Mouse (Mus musculus): ENCODE data around the gene Def8. TPM values are rescaled to one million over a fixed set of nuclear protein-coding genes. Genes with fewer than 3 reads are reported as not detected.
"Not testable (repeated sequence)": the region's sequence is repeated elsewhere in the genome, so short reads cannot be mapped to it uniquely, and the experiment has no call there.

The Def8 gene
- polyA plus RNA-seq, 1 experiment from 2014 or later = 11.7 TPM

GRCm38 (mm10) chr8:123463651-123464050 is 40.3 kb downstream of the Def8 start:
- Histone ChIP-seq H3K9me3 (replicated peaks) (no peaks in the 10 kb centered on the region), H3K36me3 (replicated peaks) (peaks cover 20% of the 10 kb centered on the region), H3K27ac (replicated peaks) (no peak overlapping the region), H3K27me3 (no peaks in the 10 kb centered on the region), H3K4me3 (replicated peaks) (no peak overlapping the region), H3K4me2 (no peak overlapping the region), H3K4me1 (replicated peaks) (no peaks in the 10 kb centered on the region; the same call in 1 of the 2 replicates), H3K9ac (no peak overlapping the region)
- WGBS (ENCODE audit: insufficient replicate concordance) = 73% methylated on average over 4 of the region's 4 CpGs
- ATAC-seq (ENCODE audit: insufficient read depth) = no peak

- no peaks in the 10 kb centered on the region for H3K9me3 ChIP-seq (replicated peaks)
- WGBS (ENCODE audit: insufficient replicate concordance) = 49% methylated on average over 3 of the region's 3 CpGs
- no peak overlapping the region for H3K27ac ChIP-seq (replicated peaks)
- no peaks in the 10 kb centered on the region; the same call in 1 of the 2 replicates for H3K4me1 ChIP-seq (replicated peaks)
- no peak overlapping the region for H3K4me2 ChIP-seq
- ATAC-seq (ENCODE audit: insufficient read depth) = no peak
- peaks cover 7% of the 10 kb centered on the region; the same call in 1 of the 2 replicates for H3K36me3 ChIP-seq (replicated peaks)
- H3K4me3 ChIP-seq (replicated peaks) = no peak overlapping the region
- no peak overlapping the region for H3K9ac ChIP-seq
- no peaks in the 10 kb centered on the region; the same call in 1 of the 2 replicates for H3K27me3 ChIP-seq
Measured at GRCm38 (mm10) chr8:123467476-123467875, 44.1 kb downstream of the Def8 start.

- not testable (repeated sequence) for H3K36me3 ChIP-seq (replicated peaks); H3K27me3 ChIP-seq; ATAC-seq (ENCODE audit: insufficient read depth); H3K9me3 ChIP-seq (replicated peaks); H3K4me3 ChIP-seq (replicated peaks); H3K9ac ChIP-seq
- Histone ChIP-seq H3K27ac (replicated peaks) (peak overlapping the region; percentile 38; the same call in 1 of the 2 replicates), H3K4me2 (peak overlapping the region; percentile 5; the same call in 1 of the 2 replicates), H3K4me1 (replicated peaks) (peaks cover 24% of the 10 kb centered on the region)
- WGBS (ENCODE audit: insufficient replicate concordance) = 65% methylated on average over 6 of the region's 6 CpGs
Measured at GRCm38 (mm10) chr8:123472991-123473390, 49.7 kb downstream of the Def8 start.

- peaks cover 35% of the 10 kb centered on the region for H3K4me1 ChIP-seq (replicated peaks)
- 20% methylated on average over 5 of the region's 5 CpGs for WGBS (ENCODE audit: insufficient replicate concordance)
- H3K4me3 ChIP-seq (replicated peaks); H3K9ac ChIP-seq; H3K27ac ChIP-seq (replicated peaks); ATAC-seq (ENCODE audit: insufficient read depth); H3K36me3 ChIP-seq (replicated peaks); H3K9me3 ChIP-seq (replicated peaks); H3K27me3 ChIP-seq: not testable (repeated sequence)
- H3K4me2 ChIP-seq = peak overlapping the region; percentile 10; the same call in 1 of the 2 replicates
Measured at GRCm38 (mm10) chr8:123474549-123474948, 51.2 kb downstream of the Def8 start.

GRCm38 (mm10) chr8:123476911-123477736 is 53.8 kb downstream of the Def8 start:
- Histone ChIP-seq H3K4me1 (replicated peaks) (peaks cover 38% of the 10 kb centered on the region), H3K9me3 (replicated peaks) (no peaks in the 10 kb centered on the region), H3K27ac (replicated peaks) (peak overlapping the region; percentile 92), H3K4me2 (peak overlapping the region; percentile 88), H3K9ac (peak overlapping the region; percentile 81), H3K4me3 (replicated peaks) (peak overlapping the region; percentile 95), H3K36me3 (replicated peaks) (peaks cover 21% of the 10 kb centered on the region), H3K27me3 (no peaks in the 10 kb centered on the region)
- WGBS (ENCODE audit: insufficient replicate concordance) = 11% methylated on average over 34 of the region's 34 CpGs
- peak; percentile 5; the same call in 1 of the 2 replicates for ATAC-seq (ENCODE audit: insufficient read depth)

- Histone ChIP-seq H3K4me2 (peak within 1 kb of the TSS; percentile 88), H3K9me3 (replicated peaks) (no peaks in the 10 kb centered on the region), H3K4me1 (replicated peaks) (peaks cover 38% of the 10 kb centered on the region), H3K4me3 (replicated peaks) (peak within 1 kb of the TSS; percentile 95), H3K27me3 (no peaks in the 10 kb centered on the region), H3K9ac (peak within 1 kb of the TSS; percentile 81), H3K36me3 (replicated peaks) (peaks cover 27% of the 10 kb centered on the region), H3K27ac (replicated peaks) (peak within 1 kb of the TSS; percentile 92)
- peak; percentile 94 for ATAC-seq (ENCODE audit: insufficient read depth)
- under 1% methylated on average over 58 of the region's 58 CpGs for WGBS (ENCODE audit: insufficient replicate concordance)
Measured at GRCm38 (mm10) chr8:123477737-123478258, 54.5 kb downstream of the Def8 start, which contains the start of gene Afg3l1. Gene Afg3l1 (plus strand): TSS chr8:123477903.

- peak overlapping the region; percentile 92 for H3K27ac ChIP-seq (replicated peaks)
- WGBS (ENCODE audit: insufficient replicate concordance) = 30% methylated on average over 16 of the region's 16 CpGs
Measured at GRCm38 (mm10) chr8:123478456-123479218, 55.3 kb downstream of the Def8 start.

GRCm38 (mm10) chr8:123482627-123483026 is 59.3 kb downstream of the Def8 start:
- no peak for ATAC-seq (ENCODE audit: insufficient read depth)
- Histone ChIP-seq H3K4me1 (replicated peaks) (peaks cover 14% of the 10 kb centered on the region), H3K27me3 (no peaks in the 10 kb centered on the region), H3K4me2 (no peak overlapping the region), H3K27ac (replicated peaks) (no peak overlapping the region), H3K36me3 (replicated peaks) (peaks cover 71% of the 10 kb centered on the region), H3K4me3 (replicated peaks) (no peak overlapping the region), H3K9me3 (replicated peaks) (no peaks in the 10 kb centered on the region), H3K9ac (no peak overlapping the region)
- WGBS (ENCODE audit: insufficient replicate concordance) = 75% methylated on average over 7 of the region's 7 CpGs

More at GRCm38 (mm10) chr8:123478456-123479218, 55.3 kb downstream of the Def8 start:
- H3K9me3 ChIP-seq (replicated peaks) = no peaks in the 10 kb centered on the region
- H3K4me2 ChIP-seq = peak overlapping the region; percentile 88
- ATAC-seq (ENCODE audit: insufficient read depth) = no peak
- H3K9ac ChIP-seq = peak overlapping the region; percentile 81
- H3K4me3 ChIP-seq (replicated peaks) = peak overlapping the region; percentile 95
- peaks cover 36% of the 10 kb centered on the region for H3K36me3 ChIP-seq (replicated peaks)
- H3K4me1 ChIP-seq (replicated peaks) = peaks cover 38% of the 10 kb centered on the region
- H3K27me3 ChIP-seq = no peaks in the 10 kb centered on the region

- H3K9me3 ChIP-seq (replicated peaks) = no peaks in the 10 kb centered on the region
- H3K4me2 ChIP-seq = no peak overlapping the region
- no peak; the same call in 1 of the 2 replicates for ATAC-seq (ENCODE audit: insufficient read depth)
- no peaks in the 10 kb centered on the region for H3K4me1 ChIP-seq (replicated peaks)
- H3K27ac ChIP-seq (replicated peaks) = no peak overlapping the region
- no peak overlapping the region for H3K4me3 ChIP-seq (replicated peaks)
- no peak overlapping the region for H3K9ac ChIP-seq
- no peaks in the 10 kb centered on the region for H3K27me3 ChIP-seq
- WGBS (ENCODE audit: insufficient replicate concordance) = 77% methylated on average over 15 of the region's 15 CpGs
- H3K36me3 ChIP-seq (replicated peaks) = peaks cover 95% of the 10 kb centered on the region
Measured at GRCm38 (mm10) chr8:123491280-123492075, 68.2 kb downstream of the Def8 start.

GRCm38 (mm10) chr8:123492898-123493297 is 69.6 kb downstream of the Def8 start:
- Histone ChIP-seq H3K9ac (no peak overlapping the region), H3K27ac (replicated peaks) (no peak overlapping the region), H3K36me3 (replicated peaks) (peaks cover 92% of the 10 kb centered on the region), H3K4me2 (no peak overlapping the region), H3K4me3 (replicated peaks) (no peak overlapping the region), H3K9me3 (replicated peaks) (no peaks in the 10 kb centered on the region), H3K27me3 (no peaks in the 10 kb centered on the region), H3K4me1 (replicated peaks) (no peaks in the 10 kb centered on the region)
- no peak for ATAC-seq (ENCODE audit: insufficient read depth)
- 86% methylated on average over 9 of the region's 9 CpGs for WGBS (ENCODE audit: insufficient replicate concordance)
